Mouse (Mus musculus) fat pad, adult 2 months (tissue): Measurements from ENCODE around the gene Kcnh3.

Source experiments
- DNase-seq: peaks from one replicate; pipeline ENCODE4 v3.0.0-alpha.2; 2011; ENCODE audit warnings: low read depth, low spot score; ENCODE audit errors: extremely low read depth

The Kcnh3 gene

DNA sequence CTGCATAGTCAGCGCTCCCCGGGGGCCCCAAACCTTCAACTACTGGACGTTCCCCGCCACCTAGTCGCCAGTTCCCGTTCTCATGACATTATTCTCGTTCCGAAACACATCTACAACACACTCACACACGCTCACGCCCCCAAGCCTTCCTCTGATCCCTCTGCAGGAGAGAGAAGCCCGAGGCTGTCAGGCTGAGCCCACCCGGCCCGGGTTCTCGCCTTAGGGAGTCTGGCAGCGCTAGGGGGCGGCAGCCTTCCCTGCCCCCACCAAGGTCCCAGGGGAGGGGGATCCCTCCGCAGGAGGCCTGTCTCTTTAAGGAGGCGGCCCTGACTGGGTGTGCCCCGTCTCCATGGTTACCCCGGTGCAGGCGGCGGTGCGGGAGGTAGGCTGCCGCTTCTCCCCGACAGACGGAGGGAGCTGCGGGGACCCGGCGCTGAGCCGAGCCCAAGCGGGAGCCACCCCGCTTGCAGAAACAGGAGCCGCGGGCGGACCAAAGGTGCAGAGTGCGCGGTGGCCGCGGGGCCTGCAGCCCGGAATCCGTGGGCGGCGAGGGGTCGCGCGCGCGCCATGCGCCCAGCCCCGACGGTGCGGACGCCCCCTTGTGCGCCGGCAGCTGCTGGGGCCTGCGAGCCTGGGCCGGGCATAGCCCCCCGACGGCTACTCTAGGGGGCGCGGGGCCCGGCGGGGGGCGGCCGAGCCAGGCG lies at the start of gene Kcnh3:
Gene Kcnh3, plus strand, starts transcription at position 654 of the 704 bp plus-strand sequence.
- DNase-seq = no peak

DNA sequence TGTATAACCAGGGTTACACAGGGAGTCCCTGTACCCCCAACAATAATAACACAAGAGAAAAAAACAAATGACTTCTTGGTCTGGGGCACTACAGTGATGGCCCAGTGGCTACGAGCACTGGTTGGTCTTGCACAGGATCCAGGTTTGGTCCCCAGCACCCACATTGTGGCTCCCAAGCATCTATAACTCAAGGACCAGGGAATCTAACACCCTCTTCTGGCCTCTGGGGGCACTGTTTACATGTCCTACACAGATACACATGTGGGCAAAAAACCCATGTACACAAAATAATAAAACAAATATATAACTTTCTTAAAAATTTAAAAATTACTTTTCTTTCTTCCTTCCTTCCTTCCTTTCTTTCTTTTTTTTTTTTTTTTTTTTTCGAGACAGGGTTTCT lies 45.0 kb upstream of the Kcnh3 start:
- DNase-seq = no peak

DNA sequence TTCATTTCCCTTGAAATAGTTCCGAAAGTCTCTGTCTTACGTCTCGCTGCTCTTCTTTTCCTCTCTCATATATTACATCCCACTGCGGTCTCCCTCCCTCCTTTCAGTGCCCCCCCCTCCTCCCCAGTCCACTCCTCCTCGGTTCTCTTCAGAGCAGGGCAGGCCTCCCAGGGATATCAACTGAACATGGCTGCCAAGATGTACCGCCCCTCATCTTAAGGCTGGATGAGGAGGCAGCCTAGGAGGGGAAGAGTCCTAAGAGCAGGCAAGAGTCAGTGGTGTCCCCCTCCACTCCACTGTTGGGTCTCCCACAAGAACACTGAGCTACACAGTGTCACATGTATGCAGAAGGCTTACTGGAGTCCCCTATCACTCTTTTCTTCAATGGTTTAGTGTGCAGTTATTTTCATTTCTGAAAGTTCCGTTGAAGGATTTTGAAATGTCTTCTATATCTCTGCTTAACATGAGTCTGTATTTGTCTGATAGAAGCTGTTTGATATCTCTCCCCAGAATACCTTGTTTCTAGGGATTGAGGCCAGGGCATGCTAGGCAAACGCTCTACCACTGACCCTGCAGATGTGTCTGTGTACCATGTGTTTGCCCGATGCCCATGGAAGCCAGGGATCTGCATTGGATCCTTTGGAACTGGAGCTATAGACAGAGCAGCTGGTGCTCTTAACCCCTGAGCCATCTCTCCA lies 40.3 kb upstream of the Kcnh3 start:
- DNase-seq = no peak

DNA sequence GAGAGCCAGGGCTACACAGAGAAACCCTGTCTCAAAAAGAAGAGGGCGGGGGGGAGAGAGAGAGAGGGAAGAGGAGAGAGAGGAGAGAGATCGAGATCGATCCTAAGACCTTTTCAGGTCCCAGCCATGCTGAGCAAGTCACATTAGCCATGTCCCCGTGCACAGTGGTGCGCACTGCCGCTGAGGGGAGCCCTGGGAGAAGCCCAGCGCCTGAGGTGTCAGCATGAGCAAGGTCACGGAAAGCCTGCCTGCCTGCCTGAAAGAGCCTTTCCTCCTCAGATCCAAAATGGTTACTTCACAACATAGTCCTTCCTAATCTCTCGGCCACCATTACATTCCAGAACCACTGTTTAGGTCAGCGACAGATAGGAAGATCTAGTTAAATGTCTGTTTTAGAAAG lies 30.3 kb upstream of the Kcnh3 start:
- no peak for DNase-seq

DNA sequence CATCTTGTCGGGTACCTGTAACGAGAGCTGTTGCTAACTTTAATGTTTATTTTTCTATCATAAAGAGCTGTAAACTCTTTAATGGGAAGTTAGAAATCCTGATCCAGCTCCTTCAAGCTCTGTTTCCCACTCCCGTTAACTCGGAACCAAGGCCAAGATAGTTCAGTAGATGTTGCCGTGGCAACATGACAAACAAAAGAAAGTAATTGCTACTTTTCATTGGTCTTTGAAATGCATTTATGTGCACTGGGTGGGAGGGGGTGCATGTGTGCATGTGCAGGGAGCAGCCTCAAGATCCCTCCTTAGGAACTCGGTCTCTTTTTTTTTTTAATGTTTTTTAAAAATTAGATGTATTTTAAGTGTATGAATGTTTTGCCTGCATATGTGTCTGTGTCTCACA lies 29.6 kb upstream of the Kcnh3 start:
- DNase-seq = no peak

DNA sequence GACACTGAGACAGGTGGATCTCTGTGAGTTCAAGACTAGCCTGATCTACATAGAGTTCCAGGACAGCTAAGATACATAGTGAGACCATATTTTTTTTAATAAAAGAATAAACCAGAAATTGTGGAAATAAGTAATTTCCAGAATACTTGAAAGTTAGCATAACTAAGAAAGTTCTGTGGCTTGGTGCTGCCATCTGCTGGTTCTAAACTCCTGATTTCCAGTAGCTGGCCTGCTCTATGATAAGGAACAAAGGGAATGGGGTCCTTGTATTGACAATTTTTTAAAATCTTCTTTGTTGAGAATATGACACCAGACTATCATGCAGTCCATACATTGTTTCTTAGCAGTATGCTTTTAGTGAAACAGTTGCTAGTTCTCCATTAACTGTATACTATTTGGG lies 25.9 kb upstream of the Kcnh3 start:
- DNase-seq = no peak

DNA sequence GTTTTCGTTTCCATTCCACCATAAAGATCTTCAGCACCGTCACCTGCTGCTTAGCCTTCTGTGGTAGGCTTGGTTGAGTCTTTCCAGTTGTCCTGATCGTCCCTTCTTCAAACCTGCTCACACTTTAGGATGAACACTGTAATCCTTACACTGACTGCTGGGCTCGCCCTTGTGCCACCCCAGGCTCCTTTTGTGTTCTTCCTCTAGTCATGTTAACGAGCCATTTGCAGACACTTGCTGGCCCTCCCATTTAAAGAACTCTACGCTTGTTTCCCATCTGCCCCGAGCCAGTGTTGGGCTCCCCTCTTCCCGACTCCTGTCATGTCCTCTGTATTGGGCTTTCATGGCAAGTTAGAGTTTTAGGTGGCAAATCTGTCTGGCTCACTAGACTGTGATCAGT lies 18.7 kb upstream of the Kcnh3 start:
- DNase-seq = no peak

DNA sequence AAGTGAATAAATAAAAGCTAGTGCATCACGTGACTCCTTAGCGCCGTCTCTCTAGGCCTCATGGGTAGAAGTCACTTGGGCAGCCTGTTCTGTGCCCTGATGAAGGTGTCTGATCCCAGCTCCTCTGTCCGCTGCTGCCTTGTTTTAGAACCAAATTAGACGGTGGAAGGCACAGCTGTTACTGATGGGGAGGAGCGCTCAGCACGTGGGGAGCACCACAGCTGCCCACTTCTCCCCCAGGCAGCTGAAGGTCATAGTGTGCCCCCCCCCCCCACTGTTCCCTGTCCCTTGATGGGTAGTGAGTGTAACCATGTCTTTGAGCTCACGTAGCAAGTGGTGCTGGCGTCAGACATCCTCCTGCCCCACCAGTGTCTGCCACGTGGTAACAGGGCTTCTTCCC lies 11.5 kb upstream of the Kcnh3 start:
- DNase-seq = no peak

DNA sequence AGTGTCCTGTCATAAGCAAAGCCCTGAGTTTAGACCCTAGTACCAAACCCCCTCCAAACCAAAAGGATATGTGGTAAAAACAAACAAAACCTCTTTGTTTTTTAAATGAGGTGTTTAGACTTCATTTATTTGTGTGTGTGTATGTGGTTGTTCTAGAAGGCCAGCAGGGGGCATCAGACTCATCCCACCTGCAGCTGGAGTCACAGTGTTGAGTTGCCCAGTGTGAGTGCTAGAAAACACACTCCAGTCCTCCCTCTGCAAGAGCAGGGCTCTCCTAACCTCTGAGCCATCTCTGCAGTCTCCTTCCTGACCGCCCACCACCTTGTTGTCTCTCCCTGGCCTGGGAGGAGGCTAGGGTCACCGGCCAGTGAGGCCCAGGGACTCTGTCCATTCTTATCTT lies 9.7 kb upstream of the Kcnh3 start:
- DNase-seq = no peak

DNA sequence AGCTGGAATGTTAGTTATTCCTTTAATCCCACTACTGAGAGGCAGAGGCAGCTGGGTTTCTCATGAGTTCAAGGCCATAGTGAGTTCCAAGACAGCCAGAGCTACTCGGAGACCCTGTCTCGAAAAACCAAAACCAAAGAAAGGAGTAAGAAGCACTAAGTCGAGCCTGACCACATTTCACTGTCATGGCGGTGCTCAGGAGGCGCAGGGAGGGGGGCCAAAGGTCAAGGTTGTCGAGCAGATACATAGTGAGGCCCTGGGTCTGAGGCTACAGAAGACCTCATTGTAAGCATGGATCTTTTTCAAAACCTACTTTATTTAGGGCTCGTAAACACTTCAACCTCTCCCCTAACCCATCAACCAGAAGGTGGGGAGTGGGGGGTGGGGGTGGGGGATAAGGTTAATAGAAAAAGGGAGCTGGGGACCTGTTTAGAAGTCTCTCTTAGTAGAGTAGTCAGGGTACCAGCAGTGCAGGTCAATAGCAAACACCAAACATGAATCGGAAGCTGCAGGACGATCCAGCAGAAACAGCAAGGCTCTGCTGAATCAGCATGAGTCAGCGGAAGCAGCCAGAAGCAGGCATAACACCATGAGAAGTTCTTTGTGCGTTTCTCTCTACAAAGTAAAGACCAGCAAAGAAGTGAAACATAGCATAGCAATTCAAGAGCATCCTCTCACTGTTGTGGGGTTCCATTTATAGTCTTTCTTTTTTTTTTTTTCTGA lies 8.8 kb upstream of the Kcnh3 start:
- DNase-seq = no peak

DNA sequence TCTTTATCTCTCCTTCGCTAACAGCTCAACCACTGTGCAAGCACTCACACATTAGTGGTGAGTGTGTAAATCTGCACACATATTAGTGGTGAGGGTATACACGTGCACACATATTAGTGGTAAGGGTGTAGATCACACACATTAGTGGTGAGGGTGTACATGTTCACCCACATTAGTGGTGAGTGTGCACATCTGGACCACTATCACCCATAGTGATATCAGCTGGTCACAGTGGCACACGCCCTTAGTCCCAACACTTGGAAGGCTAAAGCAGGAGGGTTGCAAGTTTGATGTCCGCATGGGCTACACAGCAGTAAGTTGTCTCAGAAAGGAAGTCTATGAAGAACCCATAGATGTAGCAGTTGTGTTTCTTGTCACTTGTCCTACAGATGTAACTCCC lies 7.0 kb upstream of the Kcnh3 start:
- DNase-seq = no peak

DNA sequence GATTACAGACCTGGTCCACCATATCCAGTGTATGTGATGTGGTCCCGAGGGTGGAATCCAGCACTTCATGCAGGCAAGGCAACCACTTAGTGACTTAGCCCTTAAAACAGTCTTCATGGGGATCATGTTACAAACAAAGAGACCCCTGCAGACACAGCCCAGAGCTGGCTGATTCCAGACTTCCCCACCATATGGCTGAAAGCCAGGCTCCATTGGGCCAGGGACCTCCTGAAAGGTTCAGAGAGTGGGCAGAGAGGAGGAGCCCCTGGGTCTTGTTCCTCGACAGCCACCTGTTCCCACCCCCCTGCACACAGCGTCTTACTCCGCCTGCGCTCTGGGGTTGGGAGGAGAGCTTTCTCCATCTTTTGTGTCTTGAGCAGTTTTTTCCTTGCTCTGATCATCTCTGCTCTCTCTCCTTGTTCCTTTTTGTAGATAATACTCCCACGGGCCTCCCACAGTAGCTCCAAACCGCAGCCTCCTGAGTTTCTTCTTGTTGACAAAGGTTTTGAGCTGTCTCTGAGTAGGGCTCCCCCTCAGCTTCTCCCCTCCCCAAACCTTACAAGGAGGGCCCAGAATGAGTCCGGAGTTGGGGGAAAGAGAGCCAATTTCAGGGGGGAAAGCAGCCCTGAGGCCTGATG lies 3.2 kb upstream of the Kcnh3 start:
- no peak for DNase-seq

DNA sequence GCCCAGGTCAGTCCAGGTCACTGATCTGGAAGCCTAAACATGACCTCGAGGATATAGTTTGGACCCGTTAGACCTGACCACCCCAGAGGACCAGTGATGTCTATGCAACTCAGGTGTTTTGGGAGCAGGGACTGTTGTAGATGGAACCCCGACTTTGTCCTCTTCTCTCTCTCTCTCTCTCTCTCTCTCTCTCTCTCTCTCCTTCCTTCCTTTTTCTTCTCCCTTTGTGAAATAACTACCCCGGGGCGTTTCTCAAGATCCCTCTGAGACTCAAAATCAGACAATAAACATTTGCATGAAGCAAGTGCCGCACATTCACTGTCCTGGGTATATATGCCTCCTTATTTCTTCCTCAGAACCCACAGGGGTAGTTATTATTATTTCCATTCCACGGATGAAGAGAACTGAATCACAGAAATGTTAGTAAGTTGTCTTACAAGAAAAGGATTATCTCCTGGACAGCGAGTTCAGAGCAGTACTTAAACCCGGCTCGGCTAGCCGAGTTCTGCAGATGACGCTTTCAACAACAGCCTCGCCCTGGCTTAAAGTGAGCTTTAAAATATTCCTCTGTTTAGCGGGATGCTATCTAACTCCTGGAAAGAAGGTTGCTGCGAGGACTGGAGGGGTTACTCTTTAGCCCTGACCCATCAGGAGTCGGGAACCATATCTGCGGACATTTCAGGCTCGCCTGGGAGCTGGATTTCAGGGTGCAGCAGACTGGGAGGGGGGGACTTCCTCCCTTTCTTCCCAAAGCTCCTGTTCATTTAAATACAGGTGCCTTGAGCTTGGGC lies 1.7 kb upstream of the Kcnh3 start:
- no peak for DNase-seq

DNA sequence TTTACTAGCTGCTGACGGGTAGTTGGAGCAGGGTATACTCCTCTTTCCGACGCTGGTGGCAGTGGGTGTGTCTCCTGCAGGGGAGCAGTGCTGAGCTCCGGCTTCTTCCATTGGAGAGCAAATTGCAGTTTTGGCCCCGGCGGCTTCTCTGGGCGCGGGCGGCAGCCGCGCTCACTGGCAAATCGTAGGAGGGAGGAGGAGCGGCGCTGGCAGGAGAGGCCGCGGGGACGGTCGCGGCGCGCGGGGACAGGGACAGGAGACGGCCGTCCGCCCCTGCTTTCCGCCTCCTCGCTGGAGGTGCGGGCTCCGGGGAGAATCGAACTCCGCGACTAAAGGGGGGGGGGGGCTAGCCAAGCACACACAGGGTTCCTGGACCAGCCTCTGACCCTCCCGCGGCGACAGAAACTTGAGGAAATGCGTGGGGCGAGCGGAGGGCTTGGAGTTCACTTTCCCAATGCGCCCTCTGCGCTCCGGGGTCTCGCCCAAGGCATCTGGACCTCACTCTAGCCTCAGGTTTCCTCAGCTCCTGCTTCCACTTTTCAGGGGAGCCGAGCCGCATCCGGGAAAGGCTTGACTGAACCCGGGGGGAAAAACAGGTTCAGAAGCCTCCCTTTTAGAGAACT lies 965 bp upstream of the Kcnh3 start:
- no peak for DNase-seq

DNA sequence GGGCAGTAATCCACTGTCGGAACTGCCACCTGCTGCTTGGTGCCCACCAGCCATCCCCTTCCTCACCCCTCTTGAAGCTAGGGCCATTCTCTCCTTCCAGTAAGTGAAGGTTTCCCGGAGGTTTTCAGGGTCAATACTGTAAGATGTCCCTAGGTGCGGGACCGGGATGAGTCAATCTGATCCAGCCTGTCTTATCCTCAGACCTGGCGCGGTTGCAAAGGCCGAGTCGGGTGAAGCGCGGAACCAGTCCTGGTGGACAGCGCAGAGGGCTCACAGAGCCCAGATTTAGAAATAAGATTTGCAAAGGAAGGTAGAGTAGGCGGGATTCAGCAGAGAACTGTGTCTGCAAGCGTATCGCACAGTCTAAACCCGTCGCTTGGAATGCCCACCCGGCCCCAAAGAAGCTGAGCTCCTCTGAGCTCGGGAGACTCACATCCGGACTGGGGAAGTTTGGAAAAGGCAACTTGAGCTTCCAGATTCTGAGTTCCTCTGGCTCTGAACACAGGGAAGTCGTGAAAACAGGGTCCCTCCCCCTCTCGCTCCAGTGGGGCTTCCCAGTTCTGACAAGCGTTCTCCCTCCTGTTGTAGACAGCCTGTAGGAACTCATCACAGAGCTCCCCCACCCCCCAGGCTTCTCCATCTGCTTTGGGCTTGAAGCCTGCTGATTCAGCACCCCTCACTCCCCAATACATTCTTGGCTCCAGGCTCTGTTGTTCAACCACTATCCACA lies 585 bp downstream of the Kcnh3 start:
- DNase-seq = no peak

DNA sequence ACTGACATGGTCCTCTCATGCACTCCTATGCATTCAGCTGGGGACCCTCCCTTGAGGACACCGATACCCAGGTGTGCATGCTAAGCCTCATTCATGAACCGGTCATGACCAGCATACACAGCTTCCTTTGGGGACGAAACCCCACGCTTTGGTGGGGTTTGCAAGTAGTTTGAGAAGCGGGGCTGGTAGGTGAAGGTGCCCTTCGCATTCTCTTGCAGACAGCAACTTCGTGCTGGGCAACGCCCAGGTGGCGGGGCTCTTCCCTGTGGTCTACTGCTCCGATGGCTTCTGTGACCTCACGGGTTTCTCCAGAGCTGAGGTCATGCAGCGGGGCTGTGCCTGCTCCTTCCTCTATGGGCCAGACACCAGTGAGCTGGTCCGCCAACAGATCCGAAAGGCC lies 1.4 kb downstream of the Kcnh3 start:
- DNase-seq = no peak

DNA sequence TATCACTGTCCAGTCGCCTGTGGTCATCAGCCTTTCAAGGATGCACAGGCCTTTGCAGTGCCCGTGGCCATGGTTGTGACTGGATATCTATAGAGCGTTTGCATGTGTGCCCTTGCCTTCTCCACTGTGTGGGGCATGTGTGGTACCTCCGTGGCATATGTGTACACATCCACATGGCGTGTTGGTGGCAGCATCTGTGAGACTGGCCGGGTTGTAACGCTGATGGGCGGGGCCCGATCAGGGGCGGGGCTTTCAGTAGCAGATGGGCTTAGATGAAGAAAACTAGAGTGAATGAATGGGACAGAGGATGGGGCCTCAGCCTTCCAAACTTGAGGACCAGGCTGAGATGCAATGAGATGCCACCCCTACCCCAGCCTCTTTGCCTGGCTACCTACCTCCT lies 7.3 kb downstream of the Kcnh3 start:
- no peak for DNase-seq

DNA sequence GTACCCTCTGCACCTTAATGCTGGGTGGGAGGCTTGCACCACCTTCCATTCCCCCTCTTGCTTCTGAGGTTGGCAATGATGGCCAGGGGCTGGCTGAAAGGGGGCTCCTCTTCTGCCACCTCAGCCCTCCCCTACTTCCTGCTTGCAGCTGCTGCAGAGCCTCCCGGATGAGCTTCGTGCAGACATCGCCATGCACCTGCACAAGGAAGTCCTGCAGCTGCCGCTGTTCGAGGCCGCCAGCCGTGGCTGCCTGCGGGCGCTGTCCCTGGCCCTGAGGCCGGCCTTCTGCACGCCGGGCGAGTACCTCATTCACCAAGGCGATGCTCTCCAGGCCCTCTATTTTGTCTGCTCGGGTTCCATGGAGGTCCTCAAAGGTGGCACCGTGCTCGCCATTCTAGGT lies 9.1 kb downstream of the Kcnh3 start:
- no peak for DNase-seq

DNA sequence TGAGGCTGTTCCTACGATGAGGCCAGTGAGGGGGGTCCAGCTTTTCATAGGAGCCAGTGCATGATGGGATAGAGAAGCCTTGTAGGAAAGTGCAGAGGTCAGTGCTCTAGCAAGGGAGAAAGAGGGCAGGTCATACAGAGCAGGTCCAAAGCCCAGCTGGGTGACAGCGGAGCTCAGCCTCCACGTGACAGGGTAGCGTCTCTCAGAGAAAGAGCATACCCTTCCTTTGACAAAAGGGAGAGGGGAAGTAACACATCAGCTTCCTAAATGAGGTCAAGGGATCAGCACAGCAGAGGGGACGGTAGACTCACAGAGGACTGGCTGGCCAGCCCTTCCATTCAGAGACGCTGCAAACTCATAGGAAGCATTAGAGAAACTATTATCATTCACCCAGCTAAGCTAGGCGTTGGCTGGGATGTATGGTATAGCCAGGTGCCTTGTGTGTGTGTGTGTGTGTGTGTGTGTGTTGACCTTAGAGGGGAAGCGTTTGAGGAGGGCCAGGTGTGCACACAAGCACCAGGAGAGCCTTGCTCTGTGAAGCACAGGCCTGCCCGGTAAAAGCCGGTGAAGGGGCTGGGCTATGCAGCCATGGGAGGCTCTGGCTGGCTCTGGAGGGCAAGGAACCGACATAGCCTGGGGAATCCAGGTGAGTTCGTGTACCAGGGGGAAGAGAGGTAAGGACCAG lies 9.8 kb downstream of the Kcnh3 start:
- DNase-seq = no peak
